ENCODE assay signal across 13 mouse cellular contexts in genomic region chr2:148020125-148020524, GRCm38 (mm10). TPM values are rescaled to one million over a fixed set of nuclear protein-coding genes. Genes with fewer than 3 reads are reported as not detected.
"Had no signal": no experiment of that assay in that cellular context is flagged by ENCODE, and none has a peak within 500 bp of the region (broad histone marks: within the 10 kb centered on the region; RNA-seq: fewer than 3 reads in every experiment).

No protein-coding gene starts in this region.

- H3K4me1 ChIP-seq: limb, embryonic 15.5 days; neural tube, embryonic 15.5 days had no signal

- H3K9ac ChIP-seq: limb, embryonic 15.5 days; liver, embryonic 13.5 days; midbrain, embryonic 15.5 days; neural tube, embryonic 15.5 days had no signal

- H3K4me2 ChIP-seq: limb, embryonic 15.5 days; liver, embryonic 13.5 days; midbrain, embryonic 15.5 days; neural tube, embryonic 15.5 days had no signal

- H3K27ac ChIP-seq: kidney, postnatal 0 days; limb, embryonic 15.5 days; liver, embryonic 13.5 days; midbrain, embryonic 15.5 days; neural tube, embryonic 15.5 days had no signal

- DNase-seq: kidney, adult 9 months; kidney, postnatal 36 days; layer of hippocampus, adult 9-11 months; layer of hippocampus, postnatal 36 days; liver, embryonic 13.5 days; lung, adult 18-20 months; right cerebral cortex, adult 18-20 months; right cerebral cortex, postnatal 25 days; thymus, postnatal 4 days had no signal

- H3K36me3 ChIP-seq: limb, embryonic 15.5 days; liver, embryonic 13.5 days; midbrain, embryonic 15.5 days; neural tube, embryonic 15.5 days had no signal

- H3K4me3 ChIP-seq: limb, embryonic 15.5 days; liver, embryonic 13.5 days; midbrain, embryonic 15.5 days; neural tube, embryonic 15.5 days had no signal

- ATAC-seq: midbrain, embryonic 15.5 days had no signal

- H3K9me3 ChIP-seq: limb, embryonic 15.5 days; liver, embryonic 13.5 days; midbrain, embryonic 15.5 days; neural tube, embryonic 15.5 days had no signal

RNA-seq across cellular contexts. Expression of gene Foxa2, which starts 26.6 kb away (rescaled TPM):
- polyA plus RNA-seq: kidney, postnatal 0 days had no signal
